Mouse (Mus musculus) heart, adult 2 months (tissue): ENCODE results near the gene Gm7075.

Source experiments
- CTCF ChIP-seq: fragments of 200-600 bp; IDR thresholded peaks from 2 replicates; pipeline ENCODE4 v1.8.1; 2022; ENCODE audit warnings: antibody characterized with exemption, mild to moderate bottlenecking, moderate library complexity
- EP300 ChIP-seq: fragments of 200-500 bp; IDR thresholded peaks from 2 replicates; pipeline ENCODE4 v1.6.1; 2011; ENCODE audit warnings: low read depth, low read length, control low read depth; ENCODE audit not compliant: insufficient read depth
- POLR2A ChIP-seq: fragments of 200-500 bp; IDR thresholded peaks from 2 replicates; pipeline ENCODE4 v1.6.1; 2011; ENCODE audit warnings: mild to moderate bottlenecking, low read depth, low read length, control low read depth; ENCODE audit not compliant: insufficient read depth

DNA sequence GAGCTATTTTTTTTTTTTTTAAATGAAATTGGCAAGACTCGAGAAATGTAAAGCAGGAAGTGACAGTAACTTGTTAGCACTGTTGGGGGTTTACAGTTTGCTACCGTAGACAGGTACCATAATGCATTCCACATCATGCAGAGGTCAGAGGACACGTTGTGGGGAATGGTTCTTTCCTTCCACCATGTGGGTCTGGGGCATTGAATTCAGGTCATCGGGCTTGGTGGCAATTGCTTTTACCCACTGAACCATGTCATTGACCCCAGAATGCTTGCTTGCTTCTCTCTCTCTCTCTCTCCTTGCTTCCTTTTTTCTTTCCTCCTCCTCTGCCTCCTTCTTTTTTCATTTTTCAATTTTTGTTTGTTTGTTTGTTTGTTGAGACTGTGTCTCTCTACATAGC lies 32.6 kb downstream of the Gm7075 start:
- no peak for TF ChIP-seq CTCF
- TF ChIP-seq POLR2A = no peak
- TF ChIP-seq EP300 = no peak
